Mouse (Mus musculus) adrenal gland, postnatal 10 days (tissue): ENCODE measurements around the gene Mybpc3. TPM values are rescaled to one million over a fixed set of nuclear protein-coding genes. Genes with fewer than 3 reads are reported as not detected.
"Not testable (repeated sequence)": the region's sequence is repeated elsewhere in the genome, so short reads cannot be mapped to it uniquely, and the experiment has no call there.

Experiments used
- DNase-seq: peaks from one replicate; pipeline ENCODE4 v3.0.0; 2021; ENCODE audit warnings: mixed read lengths
- total RNA-seq, 2 experiments: library from RNA; stranded (reverse); gene quantifications; 2 replicates each; pipeline ENCODE4 v1.2.3; 2021

The Mybpc3 gene
- total RNA-seq, 2 experiments from 2014 or later, result 0.09 TPM

DNA sequence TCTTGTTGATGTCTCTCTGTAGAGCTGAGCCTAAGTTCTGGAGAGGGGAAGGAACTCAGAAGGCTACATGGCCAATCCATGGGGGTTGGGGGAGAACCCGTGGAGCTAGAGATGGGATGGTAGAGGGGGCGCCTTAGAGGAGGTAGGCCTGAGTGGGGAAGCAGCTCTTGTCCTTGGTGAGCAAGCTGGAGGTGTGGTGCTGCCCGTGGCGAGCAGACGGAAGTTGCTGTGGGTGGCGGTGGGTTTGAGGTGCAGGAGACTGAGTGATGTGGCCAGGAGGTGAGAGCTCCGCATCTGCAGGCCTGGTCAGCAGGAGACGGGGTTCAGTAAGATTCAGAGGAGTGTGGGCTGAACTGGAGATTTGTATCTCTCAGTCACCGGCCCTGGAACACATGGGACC, 30.5 kb upstream of the Mybpc3 start:
- DNase-seq, result no peak

DNA sequence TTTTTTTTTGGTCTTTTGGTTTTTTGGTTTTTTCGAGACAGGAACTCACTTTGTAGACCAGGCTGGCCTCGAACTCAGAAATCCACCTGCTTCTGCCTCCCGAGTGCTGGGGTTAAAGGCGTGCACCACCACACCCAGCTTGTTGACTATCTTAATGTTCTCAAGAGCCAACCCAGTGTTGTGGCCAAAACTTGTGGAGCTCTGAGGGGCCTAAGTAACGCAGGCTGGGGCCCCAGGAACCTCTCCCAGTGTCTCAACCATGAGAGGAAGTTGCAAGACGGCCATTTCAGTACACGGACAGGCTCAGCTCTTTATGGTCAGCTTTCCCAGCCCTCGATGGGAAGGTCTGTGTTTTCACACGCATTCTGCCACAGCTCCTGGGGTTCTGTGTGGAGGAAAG, 29.0 kb upstream of the Mybpc3 start:
- DNase-seq, result no peak

DNA sequence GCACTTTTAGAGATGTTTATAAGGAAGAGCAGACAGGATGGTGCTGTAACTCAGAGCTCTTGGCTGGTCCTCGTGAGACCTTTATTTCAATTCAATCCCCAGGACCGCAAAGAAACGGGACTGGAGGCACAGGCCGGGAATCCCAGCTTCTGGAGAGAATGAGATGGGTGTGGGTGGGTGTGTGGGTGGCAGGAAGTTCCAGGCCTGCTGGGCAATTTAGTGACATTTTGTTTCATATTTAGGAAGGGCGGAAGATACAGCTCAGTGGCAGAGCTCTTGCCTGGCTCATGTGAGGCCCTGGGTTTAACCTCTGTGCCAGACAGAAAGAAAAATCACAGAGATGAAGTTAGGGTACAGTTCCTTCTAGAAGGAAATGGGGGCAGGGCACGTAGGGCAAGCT, 27.7 kb upstream of the Mybpc3 start:
- no peak for DNase-seq

DNA sequence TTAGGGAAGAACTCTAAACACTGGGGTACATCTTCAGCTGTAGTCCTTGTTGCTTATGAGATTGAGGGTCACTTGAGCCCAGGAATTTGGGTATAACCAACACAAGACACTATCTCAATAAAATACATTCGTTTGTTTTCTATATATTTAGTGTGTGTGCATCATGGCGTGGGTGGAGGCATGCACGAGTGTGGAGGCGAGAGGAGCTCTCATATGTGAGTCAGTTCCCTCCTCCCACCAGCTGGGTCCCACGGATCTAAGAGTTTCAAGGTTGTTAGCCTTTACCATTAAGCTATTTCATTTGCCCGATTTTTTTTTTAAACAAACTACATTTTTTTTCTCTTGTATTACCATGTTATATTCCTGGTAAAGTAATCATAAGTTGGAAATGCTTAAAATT, 27.1 kb upstream of the Mybpc3 start:
- no peak for DNase-seq

DNA sequence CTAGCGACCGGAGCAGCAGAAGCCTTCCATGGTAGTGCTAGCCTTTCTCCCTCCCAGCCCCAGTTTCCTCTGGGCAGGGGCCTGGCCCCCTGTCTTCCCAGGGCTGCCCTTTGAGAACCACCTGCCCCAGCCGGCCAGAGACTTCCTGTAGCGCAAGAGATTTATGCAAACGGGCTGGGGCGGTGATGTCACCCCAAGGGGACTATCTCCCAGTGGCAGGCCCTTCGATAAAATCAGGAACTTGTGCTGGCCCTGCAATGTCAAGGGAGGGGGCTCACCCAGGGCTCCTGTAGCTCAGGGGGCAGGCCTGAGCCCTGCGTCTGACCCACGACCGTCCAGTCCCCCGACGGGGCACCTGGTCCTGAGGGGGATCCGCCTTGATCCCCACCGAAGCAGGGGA, 21.4 kb upstream of the Mybpc3 start:
- DNase-seq, result no peak

DNA sequence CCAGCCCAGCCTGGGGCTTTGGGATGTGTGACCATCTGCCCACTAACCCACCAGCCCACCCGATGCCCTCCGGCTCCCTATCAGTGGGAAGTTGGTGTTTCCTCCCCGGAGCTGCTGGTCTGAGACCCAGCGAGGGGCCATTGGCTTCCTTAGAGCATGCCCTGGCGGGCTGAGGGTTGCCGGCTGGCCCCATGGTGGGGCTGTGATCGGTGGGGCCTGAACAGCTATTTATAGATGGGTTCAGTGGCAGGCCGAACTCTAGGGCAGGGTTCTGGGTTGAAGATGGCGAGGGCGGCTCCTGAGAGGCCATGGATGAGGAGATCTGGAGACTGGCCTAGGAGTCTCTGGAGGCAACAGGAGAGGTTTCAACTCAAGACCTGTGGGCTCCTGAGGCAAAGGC, 20.9 kb upstream of the Mybpc3 start:
- DNase-seq, result no peak

DNA sequence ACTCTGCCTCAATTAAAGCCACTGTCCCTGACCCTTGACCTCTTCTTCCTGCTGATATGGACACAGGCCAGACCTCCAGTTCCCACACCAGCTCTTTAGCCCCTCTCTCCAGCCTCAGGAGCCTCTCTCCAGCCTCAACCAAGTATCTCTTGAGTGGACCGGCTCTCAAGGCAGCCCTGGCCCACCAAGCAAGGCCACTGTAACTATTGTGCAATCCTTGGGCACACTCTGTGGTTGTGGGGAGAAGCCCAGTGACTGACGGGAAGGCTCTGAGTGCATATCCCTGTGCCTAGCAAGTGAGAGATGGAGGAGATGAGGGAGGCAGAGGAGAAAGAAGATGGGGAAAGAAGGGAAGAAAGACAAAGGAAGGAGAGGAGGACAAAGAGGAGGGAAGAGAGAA, 19.8 kb upstream of the Mybpc3 start:
- peak; percentile 41 for DNase-seq

DNA sequence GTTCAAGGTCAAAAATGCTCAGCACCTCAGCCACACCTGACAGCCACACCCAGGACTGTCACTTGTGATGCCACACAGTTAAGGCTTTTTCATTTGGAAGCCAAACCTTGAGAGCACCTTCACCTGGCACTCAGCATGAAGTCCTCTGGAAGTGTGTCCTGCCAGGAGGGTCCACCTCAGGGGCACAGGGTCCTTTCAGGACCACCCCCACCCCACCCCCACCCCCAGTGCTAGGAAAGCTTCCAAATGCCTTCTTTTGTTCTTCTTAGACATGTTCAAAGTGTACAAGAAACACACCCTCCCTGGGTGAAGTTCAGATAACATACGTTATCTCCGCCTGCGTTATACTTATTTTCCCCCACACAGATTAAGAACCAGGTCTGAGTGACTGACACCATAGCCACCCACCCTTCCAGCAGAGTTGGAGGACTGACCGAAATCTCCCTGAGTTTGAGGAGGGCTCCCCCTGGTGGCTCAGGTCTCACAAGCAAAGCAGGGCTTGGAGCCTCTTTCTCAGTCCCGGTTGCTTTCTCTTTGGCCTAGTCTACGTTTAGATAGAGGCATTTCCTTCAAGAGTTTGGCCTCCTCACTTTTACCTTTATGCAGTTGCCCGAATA, 16.7 kb upstream of the Mybpc3 start:
- peak; percentile 96 for DNase-seq

DNA sequence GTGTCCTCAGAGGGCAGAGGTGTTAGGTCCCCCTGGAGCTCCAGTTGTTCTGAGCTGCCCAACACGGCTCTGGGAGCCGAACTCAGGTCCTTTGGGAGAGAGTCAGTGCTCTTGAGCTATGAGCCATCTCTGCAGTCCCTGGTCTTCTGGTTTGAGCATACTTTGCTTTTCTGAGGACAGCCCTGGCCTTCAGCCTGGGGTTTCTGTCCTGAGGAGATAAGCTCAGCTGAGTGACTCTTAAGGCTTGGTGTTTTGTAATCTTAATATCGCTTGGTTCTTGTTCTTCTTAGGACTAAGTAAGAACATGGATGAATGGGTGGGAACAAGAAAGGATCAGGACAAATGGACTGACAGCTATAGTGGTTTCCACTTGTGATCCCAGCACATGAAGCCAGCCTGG, 9.8 kb upstream of the Mybpc3 start:
- no peak for DNase-seq

DNA sequence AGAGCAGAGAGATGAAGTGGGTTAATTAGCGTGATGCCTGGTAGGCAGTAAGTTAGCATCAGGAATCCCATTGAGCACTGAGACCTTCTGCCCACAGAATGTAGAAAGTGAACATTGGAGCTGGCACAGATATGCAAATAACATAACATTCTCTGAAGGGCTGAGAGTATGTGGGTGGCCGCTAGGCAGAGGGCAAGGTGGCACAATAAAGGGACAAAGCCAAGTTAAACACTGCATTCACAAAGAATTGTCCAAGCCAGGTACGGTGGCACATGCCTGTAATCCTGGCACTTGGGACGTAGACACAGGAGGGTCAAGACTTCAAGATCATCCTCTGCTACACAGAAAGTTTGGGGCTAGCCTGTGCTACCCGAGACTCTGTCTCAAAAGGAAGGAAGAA, 8.7 kb upstream of the Mybpc3 start:
- DNase-seq, result no peak

DNA sequence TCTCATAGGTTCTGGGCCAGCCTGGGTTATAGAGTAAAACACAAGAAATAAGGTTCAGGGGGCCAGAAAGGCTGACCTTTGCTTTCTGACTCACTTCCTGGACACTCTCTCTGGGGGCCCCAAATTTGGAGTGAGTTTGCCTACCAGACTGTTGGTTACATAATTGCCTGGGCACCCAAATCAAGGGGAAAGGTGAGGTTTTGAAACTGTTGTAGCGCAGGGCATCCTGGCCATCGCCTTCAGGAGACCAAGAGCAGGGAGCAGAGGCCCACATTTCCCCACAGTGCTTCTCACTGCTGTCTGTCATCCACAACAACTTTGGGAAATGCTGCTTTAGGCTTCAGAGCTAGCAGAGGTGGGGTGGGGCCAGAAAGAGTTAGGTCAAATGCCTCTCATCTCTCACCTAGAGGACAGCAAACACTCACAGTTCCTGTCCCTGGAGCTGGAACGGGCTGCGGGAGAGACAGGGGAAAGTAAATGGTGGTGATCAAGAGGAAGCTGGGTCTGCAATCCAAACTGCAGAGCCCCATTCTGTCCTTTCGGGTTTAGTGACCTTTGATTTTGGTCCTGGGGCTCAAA, 8.0 kb upstream of the Mybpc3 start:
- DNase-seq, result peak; percentile 59

DNA sequence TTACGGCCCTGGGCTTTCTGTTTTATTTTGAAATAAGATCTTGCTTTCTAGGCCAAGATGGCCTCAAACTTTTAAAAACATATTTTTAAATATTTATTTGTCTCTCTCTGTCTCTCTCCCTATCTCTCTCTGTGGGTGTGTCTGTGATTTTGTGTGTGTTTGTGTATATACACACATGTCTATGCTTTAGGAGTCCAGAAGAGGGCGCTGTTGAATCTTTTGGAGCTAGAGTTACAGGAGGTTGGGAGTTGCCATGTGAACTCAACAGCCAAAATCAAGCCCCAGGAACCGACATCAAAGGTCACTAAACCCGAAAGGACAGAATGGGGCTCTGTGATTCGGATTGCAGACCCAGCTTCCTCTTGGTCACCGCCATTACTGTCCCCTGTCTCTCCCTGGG, 7.5 kb upstream of the Mybpc3 start:
- no peak for DNase-seq

DNA sequence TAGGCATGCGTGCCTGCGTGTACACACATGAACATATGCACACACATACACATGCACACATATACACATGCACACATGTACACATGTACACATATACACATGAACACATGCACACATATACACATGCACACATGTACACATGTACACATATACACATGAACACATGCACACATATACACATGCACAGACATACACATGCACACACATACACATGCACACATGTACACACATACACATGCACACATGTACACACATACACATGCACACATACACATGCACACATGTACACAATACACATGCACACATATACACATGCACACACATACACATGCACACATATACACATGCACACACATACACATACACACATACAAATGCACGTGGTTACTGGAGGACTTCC, 6.1 kb upstream of the Mybpc3 start:
- not testable (repeated sequence) for DNase-seq

DNA sequence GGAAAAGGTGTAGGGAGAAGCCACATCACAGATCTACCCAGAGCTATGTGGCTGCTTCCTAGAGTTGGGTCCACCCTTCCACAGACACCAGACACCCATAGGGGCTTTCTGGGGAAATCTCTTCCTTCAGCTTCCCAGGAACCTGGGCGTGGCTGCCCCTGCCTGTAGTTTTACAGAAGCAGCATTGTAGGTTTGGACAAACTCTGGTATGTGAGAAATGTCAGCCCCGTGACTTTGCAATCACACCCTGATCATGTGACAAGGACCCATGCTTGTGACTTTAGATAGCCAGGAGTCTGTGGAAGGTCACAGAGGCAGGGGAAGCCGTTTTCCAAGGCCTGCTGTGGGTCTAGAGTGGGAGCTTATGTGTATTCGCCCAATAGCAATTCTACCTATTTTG, 5.5 kb upstream of the Mybpc3 start:
- no peak for DNase-seq

DNA sequence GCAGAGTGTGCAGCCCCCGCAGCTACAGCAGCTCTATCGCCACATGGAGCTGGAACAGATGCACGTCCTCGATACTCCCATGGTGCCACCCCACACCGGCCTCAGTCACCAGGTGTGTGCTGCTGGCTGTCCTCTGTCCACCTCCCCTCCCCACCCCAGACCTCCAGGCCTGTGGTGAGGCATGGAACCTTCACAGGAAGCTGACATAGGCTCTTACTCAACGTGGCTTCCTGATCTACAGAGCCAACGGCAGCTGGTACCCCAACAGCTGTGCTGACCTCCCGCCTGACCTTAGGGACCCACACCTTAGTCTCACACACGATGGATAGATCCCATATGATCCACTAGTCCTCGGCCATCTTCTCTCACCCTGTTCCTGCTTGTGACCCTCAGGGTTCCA, 4.6 kb upstream of the Mybpc3 start:
- DNase-seq, result no peak

DNA sequence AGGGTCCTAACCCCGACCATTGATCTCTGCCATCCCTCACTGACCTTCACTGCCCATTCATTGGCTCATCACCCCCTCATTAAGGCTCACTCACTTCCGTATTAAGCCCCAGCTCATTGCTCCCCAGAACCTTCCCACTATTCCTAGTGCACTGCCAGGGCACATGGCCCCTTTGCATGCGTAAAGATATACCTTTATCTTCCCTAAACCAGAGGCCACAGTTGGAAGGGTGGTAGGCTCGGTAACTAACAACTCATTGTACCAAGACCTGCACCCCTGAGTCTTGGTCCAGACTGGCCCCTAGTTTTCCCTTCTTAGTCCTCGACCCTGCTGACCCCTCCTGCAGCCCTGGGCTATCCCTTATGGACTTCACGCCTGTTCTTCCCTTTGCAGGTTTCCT, 4.1 kb upstream of the Mybpc3 start:
- no peak for DNase-seq

DNA sequence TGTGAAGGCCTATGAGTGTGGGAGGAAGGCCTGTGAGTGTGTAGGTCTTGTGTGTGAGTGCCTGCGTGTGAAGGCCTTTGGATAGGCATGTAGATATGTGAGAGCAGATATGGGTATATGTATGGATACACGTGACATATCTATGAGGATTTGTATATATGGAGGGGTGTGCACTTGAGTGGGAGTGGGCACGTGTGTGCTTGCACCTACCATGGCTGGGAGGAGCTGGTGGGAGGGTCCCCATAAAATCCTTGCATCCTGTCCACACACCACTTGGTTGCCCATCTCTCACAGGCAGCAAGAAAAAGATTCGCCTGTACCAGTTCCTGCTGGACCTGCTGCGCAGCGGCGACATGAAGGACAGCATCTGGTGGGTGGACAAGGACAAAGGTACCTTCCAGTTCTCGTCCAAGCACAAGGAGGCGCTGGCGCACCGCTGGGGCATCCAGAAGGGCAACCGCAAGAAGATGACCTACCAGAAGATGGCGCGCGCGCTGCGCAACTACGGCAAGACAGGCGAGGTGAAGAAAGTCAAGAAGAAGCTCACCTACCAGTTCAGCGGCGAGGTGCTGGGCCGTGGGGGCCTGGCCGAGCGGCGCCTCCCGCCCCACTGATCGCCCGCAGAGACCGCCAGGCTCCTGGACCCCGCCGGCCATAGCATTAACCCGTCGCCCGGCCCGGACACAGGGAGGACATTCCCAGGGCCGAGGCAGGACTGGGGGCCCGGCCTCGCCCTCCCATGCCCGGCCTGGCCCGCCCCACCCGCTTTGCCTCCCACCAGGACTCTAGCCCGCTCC, 3.0 kb upstream of the Mybpc3 start:
- DNase-seq, result peak; percentile 99

DNA sequence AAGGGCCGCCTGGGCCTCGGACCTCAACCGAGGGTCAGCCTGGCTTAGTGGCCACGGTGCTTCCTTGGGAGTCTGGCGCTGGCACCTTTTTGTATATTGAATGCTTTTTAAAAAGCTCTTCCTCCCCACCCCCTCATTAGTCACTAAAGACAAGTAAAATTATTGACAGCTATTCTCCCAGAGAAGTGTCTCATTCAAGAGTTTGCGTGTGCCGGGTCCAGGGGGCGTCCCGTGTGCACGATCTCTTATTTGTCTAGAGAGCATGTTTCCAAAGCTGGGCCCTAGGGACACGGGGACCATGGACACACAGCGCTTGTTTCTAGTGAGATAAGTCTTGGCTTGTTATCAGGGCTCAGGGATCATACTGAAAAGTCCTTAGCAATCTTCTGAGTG, 2.4 kb upstream of the Mybpc3 start:
- DNase-seq, result no peak

DNA sequence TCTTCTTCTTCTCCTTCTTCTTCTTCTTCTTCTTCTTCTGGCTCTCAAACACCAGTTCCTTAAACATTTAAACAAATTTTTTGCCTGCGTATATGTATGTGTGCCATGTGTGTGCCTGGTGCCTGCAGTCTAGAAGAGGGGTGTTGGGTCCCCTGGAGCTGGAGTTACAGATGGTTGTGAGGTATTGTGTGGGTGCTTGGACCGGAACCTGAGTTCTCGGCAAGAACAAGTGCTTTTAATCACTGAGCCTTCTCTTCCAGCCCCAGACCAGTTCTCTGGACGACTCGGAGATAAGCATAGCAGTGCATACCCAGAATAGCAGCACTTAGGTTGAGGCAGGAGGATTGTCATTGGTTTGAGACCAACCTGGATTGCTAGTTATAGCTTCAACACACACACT, 1.1 kb upstream of the Mybpc3 start:
- DNase-seq, result no peak

DNA sequence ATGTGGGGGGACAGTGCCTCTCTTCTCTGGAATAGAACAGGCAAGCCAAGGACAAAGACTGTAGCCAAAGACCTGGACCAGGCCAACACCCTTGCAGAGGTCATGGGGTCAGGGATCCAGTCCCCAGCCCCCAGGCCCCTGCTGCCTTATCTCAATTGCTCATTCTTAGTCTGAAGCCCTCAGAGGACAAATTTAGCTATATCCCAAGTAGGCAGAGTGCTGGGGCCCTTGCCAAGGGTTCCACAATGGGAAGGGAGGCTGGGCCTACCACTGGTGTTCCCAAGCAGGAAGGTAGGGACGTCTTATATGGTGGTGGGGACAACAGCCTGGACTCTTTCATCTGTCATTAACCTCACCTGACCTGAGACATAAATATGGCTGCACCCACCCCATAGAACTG, 703 bp downstream of the Mybpc3 start:
- DNase-seq, result no peak

DNA sequence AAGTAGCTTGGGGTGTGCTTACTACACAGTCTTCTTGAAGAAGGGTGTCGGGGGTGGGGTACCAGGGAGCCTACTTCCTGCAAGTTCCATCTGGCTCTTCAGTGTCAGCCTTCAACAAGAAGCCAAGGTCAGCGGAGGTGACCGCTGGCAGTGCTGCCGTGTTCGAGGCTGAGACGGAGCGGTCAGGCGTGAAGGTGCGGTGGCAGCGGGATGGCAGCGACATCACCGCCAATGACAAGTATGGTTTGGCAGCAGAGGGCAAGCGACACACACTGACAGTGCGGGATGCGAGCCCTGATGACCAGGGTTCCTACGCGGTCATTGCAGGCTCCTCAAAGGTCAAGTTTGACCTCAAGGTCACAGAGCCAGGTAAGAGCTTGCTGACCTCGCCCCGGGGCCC, 1.1 kb downstream of the Mybpc3 start:
- DNase-seq, result no peak

DNA sequence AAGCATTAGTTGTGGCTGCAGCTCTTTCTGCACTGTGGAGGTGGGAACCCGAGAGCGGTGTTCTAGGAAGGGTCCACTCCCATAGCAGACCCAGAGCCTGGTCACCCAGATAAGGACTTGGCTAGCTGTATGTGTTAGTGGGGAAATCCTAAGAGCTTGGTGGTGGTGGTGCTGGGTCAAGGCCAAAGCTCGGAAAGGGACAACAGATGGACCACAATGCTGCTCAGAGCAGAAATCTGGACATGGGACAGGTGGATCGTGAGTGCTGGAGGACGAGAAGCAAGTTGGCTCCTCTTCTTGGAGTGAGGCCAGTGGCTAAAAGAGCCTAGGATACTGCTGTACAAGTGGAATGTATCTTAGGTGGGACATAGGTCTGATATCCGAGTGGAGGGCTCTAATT, 1.6 kb downstream of the Mybpc3 start:
- DNase-seq, result no peak

DNA sequence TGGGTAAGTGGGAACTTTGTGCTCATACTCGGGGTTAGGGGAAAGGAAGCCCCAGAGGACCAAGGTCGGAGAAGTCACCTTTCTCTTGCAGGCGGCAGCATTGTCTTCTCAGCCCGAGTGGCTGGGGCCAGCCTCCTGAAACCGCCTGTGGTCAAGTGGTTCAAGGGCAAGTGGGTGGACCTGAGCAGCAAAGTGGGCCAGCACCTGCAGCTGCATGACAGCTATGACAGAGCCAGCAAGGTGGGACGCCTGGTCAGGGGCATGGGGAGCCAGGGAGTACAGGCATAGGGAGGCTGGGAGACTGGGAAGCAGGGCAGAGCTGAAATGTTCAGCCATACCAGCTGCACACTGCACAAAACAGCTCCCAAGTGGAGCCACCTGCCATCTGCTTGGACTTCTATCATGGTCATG, 2.3 kb downstream of the Mybpc3 start:
- no peak for DNase-seq

DNA sequence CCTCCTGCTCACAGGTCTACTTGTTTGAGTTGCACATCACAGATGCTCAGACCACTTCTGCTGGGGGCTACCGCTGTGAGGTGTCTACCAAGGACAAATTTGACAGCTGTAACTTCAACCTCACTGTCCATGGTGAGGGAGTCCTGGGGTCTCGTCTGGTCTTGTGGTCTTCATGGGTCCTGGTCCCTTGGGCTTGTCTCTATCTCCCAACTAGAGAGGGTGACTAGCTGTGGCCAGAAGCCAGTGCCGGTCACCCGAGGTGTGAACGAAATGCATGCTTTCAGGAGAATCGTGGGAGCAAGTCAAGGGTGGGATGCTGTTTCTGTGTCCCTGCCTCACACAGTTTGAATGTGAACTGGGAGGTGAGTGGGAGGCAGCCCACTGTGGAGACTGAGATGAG, 3.1 kb downstream of the Mybpc3 start:
- no peak for DNase-seq
